Mouse (Mus musculus) forelimb bud, embryonic 11.5 days (tissue): ENCODE measurements at regions not wholly inside any gene's neighbourhood (a gene's known extent, or its start where the extent isn't known, plus 50 kb on each side); places are given as distances from the start of the nearest gene placed in this dataset.
"Not testable (repeated sequence)": the region's sequence is repeated elsewhere in the genome, so short reads cannot be mapped to it uniquely, and the experiment has no call there.

Experiments used
- DNase-seq: peaks from one replicate; pipeline ENCODE4 v3.0.0-alpha.2; 2012; ENCODE audit warnings: low read depth, low spot score

- no peak for DNase-seq
Measured at GRCm38 (mm10) chr5:81878563-81878962, 858.6 kb downstream of the Adgrl3 start.

GRCm38 (mm10) chr5:81893358-81893757, 873.4 kb downstream of the Adgrl3 start:
- no peak for DNase-seq

- DNase-seq = no peak
Measured at GRCm38 (mm10) chr5:81909368-81909767, 889.4 kb downstream of the Adgrl3 start.

- no peak for DNase-seq
Measured at GRCm38 (mm10) chr5:81909964-81910363, 890.0 kb downstream of the Adgrl3 start.

GRCm38 (mm10) chr5:81916667-81917066, 896.7 kb downstream of the Adgrl3 start:
- DNase-seq = no peak

GRCm38 (mm10) chr5:81940798-81941197, 920.9 kb downstream of the Adgrl3 start:
- no peak for DNase-seq

GRCm38 (mm10) chr5:81969685-81970524, 950.0 kb downstream of the Adgrl3 start:
- peak; percentile 55 for DNase-seq

- DNase-seq = no peak
Measured at GRCm38 (mm10) chr5:81970525-81971011, 950.6 kb downstream of the Adgrl3 start.

- DNase-seq = no peak
Measured at GRCm38 (mm10) chr5:81976515-81976914, 956.6 kb downstream of the Adgrl3 start.

GRCm38 (mm10) chr5:81983351-81983750, 963.4 kb downstream of the Adgrl3 start:
- DNase-seq = no peak

GRCm38 (mm10) chr5:81988069-81988468, 968.1 kb downstream of the Adgrl3 start:
- no peak for DNase-seq

- DNase-seq = no peak
Measured at GRCm38 (mm10) chr5:82007955-82008354, 988.0 kb downstream of the Adgrl3 start.

- no peak for DNase-seq
Measured at GRCm38 (mm10) chr5:82024126-82024525, 1004.2 kb downstream of the Adgrl3 start.

- no peak for DNase-seq
Measured at GRCm38 (mm10) chr5:82034776-82035175, 1014.8 kb downstream of the Adgrl3 start.

GRCm38 (mm10) chr5:82046106-82046505, 1026.2 kb downstream of the Adgrl3 start:
- no peak for DNase-seq

- DNase-seq = no peak
Measured at GRCm38 (mm10) chr5:82059108-82059838, 1039.3 kb downstream of the Adgrl3 start.

GRCm38 (mm10) chr5:82060679-82061078, 1040.7 kb downstream of the Adgrl3 start:
- DNase-seq = no peak

GRCm38 (mm10) chr5:82069221-82069620, 1049.3 kb downstream of the Adgrl3 start:
- DNase-seq = not testable (repeated sequence)

GRCm38 (mm10) chr5:82089401-82089800, 1069.5 kb downstream of the Adgrl3 start:
- DNase-seq = no peak

GRCm38 (mm10) chr5:82103056-82103807, 1083.3 kb downstream of the Adgrl3 start:
- peak; percentile 77 for DNase-seq

- no peak for DNase-seq
Measured at GRCm38 (mm10) chr5:82103857-82104256, 1083.9 kb downstream of the Adgrl3 start.

GRCm38 (mm10) chr5:82125921-82126459, 1106.1 kb downstream of the Adgrl3 start:
- no peak for DNase-seq
